Mouse (Mus musculus) left cerebral cortex, adult 6 months (tissue): ENCODE results near the gene Adnp. TPM values are rescaled to one million over a fixed set of nuclear protein-coding genes. Genes with fewer than 3 reads are reported as not detected.

Source experiments
- long read RNA-seq, 2 experiments: library from polyadenylated mRNA; unstranded; transcript quantifications; one replicate each; pipeline ENCODE4 v2.0.0; 2019 to 2020
- polyA plus RNA-seq: library from polyadenylated mRNA; unstranded; fragments of <200 nt; fragmentation: Nextera tagmentation; gene quantifications from 2 replicates; pipeline ENCODE4 v1.2.3, GENCODE M21; 2021

The Adnp gene
- 0.09 and 8.8 TPM in 2 replicates for polyA plus RNA-seq
- long read RNA-seq, experiment 1, full-length matches to known transcripts, result 2 of 2 reads
- long read RNA-seq, experiment 1, partial matches to known transcripts, result 0 of 2 reads
- long read RNA-seq, experiment 1, other reads (novel, unspliced or antisense), result 0 of 2 reads
- long read RNA-seq, experiment 2, result 0 reads

GRCm38 (mm10) chr2:168206725-168207644, at the start of gene Adnp:
Gene Adnp, minus strand, starts transcription at chr2:168207112.

GRCm38 (mm10) chr2:168230026-168230728, 23.3 kb upstream of the Adnp start, which contains the start of the genes Gm20716, Dpm1 and Mocs3:
Gene Gm20716, minus strand, starts transcription at chr2:168230364.
Gene Dpm1, minus strand, starts transcription at chr2:168230591.
Gene Mocs3, plus strand, starts transcription at chr2:168230622.

Other genes starting within 250 kb of the Adnp start
- gene Ripor3, start 196.5 kb downstream of the Adnp start, polyA plus RNA-seq, result 0.05 and 0.09 TPM in 2 replicates
- gene Pard6b, start 126.1 kb downstream of the Adnp start, polyA plus RNA-seq, result 0.59 and 2.5 TPM in 2 replicates
- gene Gm20716, start 23.3 kb upstream of the Adnp start, polyA plus RNA-seq, result 3.5 and 10.4 TPM in 2 replicates
- 74.1 and 83.6 TPM in 2 replicates for gene Dpm1, start 23.5 kb upstream of the Adnp start, polyA plus RNA-seq
- gene Mocs3, start 23.5 kb upstream of the Adnp start, polyA plus RNA-seq, result 1.9 and 18.4 TPM in 2 replicates
- gene Kcng1, start 74.6 kb upstream of the Adnp start, polyA plus RNA-seq, result 8.3 and 9.9 TPM in 2 replicates